Mouse (Mus musculus) kidney, embryonic 14.5 days (tissue): ENCODE data around the gene E4f1. TPM values are rescaled to one million over a fixed set of nuclear protein-coding genes. Genes with fewer than 3 reads are reported as not detected.

Experiments
- ATAC-seq: fragments of 200-750 bp; cut with Nextera tagmentation; 2 replicates; pipeline ENCODE4 v1.8.0; 2017; ENCODE audit warnings: moderate number of reproducible peaks, mild to moderate bottlenecking, moderate TSS enrichment, moderate library complexity; ENCODE audit not compliant: low FRiP score, low TSS enrichment
- H3K27ac ChIP-seq: fragments of 300-500 bp; sonication (generic); 2 replicates; pipeline ENCODE4 v1.5.1; 2014; ENCODE audit warnings: low read depth, mild to moderate bottlenecking, low read length, moderate library complexity, mixed read lengths
- H3K27me3 ChIP-seq: fragments of 300-500 bp; sonication (generic); 2 replicates; pipeline ENCODE4 v1.6.1; 2014; ENCODE audit warnings: mild to moderate bottlenecking, low read length; ENCODE audit not compliant: control insufficient read depth, insufficient read depth
- H3K36me3 ChIP-seq: fragments of 300-500 bp; sonication (generic); 2 replicates; pipeline ENCODE4 v1.6.1; 2014; ENCODE audit warnings: low read length, mixed read lengths; ENCODE audit not compliant: control insufficient read depth, insufficient read depth
- H3K4me1 ChIP-seq: fragments of 300-500 bp; sonication (generic); 2 replicates; pipeline ENCODE4 v1.6.1; 2014; ENCODE audit warnings: low read length, mixed read lengths; ENCODE audit not compliant: control insufficient read depth, insufficient read depth
- H3K4me2 ChIP-seq: fragments of 300-500 bp; sonication (generic); replicated peaks from 2 replicates; pipeline ENCODE4 v1.6.1; 2014; ENCODE audit warnings: low read depth, mild to moderate bottlenecking, low read length
- H3K4me3 ChIP-seq: fragments of 300-500 bp; sonication (generic); 2 replicates; pipeline ENCODE4 v1.5.1; 2014; ENCODE audit warnings: mild to moderate bottlenecking, low read length
- H3K9ac ChIP-seq: fragments of 300-500 bp; sonication (generic); 2 replicates; pipeline ENCODE4 v1.6.1; 2014; ENCODE audit warnings: low read depth, mild to moderate bottlenecking, low read length, moderate library complexity
- H3K9me3 ChIP-seq: fragments of 300-500 bp; sonication (generic); 2 replicates; pipeline ENCODE4 v1.6.1; 2016; ENCODE audit warnings: low read length; ENCODE audit not compliant: control insufficient read depth
- WGBS: fragments of 180-500 bp; shearing (Covaris S2); extraction: QIAGEN DNeasy Blood & Tissue Kit; methylation state at CpG from one replicate; pipeline ENCODE4 v1.1.7; 2014; 5-methylcytosine and 5-hydroxymethylcytosine counted together
- polyA plus RNA-seq: library from polyadenylated mRNA; unstranded; fragments of >200 nt; fragmentation: Nextera tagmentation; extraction: Ambion mirVana; gene quantifications from 2 replicates; pipeline ENCODE4 v1.2.1, GENCODE M21; 2014

The E4f1 gene
- polyA plus RNA-seq, 1 experiment from 2014 or later: 23.2 TPM

DNA sequence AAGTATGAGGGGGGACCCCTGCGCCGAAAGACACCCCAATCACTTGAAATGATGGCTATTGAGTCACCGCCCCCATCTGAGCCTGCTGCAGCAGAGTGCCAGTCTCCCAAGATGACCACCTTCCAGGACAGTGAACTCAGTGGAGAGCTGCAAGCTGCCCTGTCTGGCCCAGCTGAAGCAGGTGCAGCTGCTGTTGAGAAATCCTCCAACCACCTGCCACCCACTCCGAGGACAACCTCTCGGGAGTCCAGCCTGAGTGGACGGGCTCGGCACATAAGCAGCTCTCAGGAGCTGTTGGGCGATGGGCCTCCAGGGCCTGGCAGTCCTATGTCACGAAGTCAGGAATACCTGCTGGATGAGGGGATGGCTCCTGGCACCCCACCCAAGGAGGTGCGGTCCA, 34.0 kb upstream of the E4f1 start:
- no peak overlapping the region for H3K9ac ChIP-seq
- peaks cover 16% of the 10 kb centered on the region; the same call in 1 of the 2 replicates for H3K36me3 ChIP-seq
- no peaks in the 10 kb centered on the region for H3K9me3 ChIP-seq
- ATAC-seq: no peak
- no peak overlapping the region for H3K4me3 ChIP-seq
- H3K27me3 ChIP-seq: no peaks in the 10 kb centered on the region
- WGBS: 91% methylated on average over 10 of the region's 10 CpGs
- H3K27ac ChIP-seq: no peak overlapping the region
- peaks cover 3% of the 10 kb centered on the region; the same call in 1 of the 2 replicates for H3K4me1 ChIP-seq
- no peak overlapping the region for H3K4me2 ChIP-seq

DNA sequence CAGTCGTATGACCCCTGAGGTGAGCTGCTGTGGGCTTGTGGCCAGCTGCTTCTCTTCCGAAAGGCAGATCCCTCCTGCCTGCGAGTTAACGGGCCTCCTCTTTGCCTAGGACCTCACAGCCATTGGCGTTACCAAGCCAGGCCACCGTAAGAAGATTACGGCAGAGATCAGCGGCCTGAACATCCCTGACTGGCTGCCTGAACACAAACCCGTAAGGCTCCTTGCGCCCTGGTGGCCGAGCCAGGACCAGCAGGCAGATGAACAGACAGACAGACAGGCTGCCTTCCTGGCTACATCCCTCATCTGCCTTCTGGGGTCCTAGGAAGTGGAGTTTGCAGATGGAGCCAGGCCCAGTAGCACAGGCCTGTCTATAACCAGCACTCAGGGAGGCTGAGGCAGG, 32.1 kb upstream of the E4f1 start:
- H3K36me3 ChIP-seq: no peaks in the 10 kb centered on the region

DNA sequence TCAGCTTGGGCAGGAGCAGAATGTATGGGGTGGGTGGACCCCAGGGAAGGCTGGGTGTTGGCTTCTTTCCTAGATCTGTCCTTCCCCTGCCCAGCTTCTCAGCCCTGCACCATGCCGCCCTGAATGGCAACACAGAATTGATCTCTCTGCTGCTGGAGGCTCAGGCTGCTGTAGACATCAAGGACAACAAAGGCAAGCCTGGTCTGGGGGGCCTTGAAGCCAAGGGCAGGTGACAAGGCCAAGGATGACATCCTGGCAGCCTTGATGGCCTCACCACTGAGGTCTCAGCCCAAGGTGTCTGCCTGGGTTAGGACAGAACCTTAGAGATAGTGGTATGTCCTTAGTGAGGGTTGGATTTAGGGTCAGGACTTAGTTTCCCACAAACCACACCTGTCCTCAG, 25.9 kb upstream of the E4f1 start:
- H3K27me3 ChIP-seq: no peaks in the 10 kb centered on the region
- no peaks in the 10 kb centered on the region for H3K4me1 ChIP-seq
- H3K4me3 ChIP-seq: no peak overlapping the region
- no peak overlapping the region for H3K4me2 ChIP-seq
- H3K9me3 ChIP-seq: no peaks in the 10 kb centered on the region
- no peak overlapping the region for H3K9ac ChIP-seq
- no peak overlapping the region for H3K27ac ChIP-seq
- H3K36me3 ChIP-seq: no peaks in the 10 kb centered on the region
- ATAC-seq: no peak
- 92% methylated on average over 1 of the region's 1 CpGs for WGBS

More for the DNA sequence above, 32.1 kb upstream of the E4f1 start:
- H3K4me2 ChIP-seq: no peak overlapping the region
- H3K9ac ChIP-seq: no peak overlapping the region
- H3K4me1 ChIP-seq: peaks cover 3% of the 10 kb centered on the region; the same call in 1 of the 2 replicates
- 32% methylated on average over 11 of the region's 11 CpGs for WGBS
- H3K27me3 ChIP-seq: no peaks in the 10 kb centered on the region
- ATAC-seq: no peak
- no peaks in the 10 kb centered on the region for H3K9me3 ChIP-seq
- no peak overlapping the region for H3K4me3 ChIP-seq
- no peak overlapping the region for H3K27ac ChIP-seq

DNA sequence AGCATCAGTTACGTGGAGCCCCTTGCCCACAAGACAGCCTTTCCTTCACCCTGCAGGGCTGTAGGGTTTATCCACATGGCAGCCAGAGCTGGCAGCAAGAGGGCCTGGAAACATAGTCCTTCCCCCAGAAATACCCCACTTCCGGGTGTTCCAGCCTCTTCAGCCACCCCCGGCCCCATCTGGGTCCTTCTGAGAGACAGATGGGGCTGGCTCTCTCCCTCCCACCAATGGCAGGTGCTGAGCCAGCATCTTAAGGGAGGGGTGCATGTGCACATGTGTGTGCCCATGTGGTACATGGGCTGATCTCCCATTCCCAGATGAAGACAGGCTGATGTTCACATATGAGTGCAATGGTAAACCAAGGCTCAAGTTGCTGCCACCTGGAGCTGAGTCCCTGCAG, 25.3 kb upstream of the E4f1 start:
- no peak overlapping the region for H3K9ac ChIP-seq
- no peaks in the 10 kb centered on the region for H3K9me3 ChIP-seq
- no peaks in the 10 kb centered on the region for H3K36me3 ChIP-seq
- 76% methylated on average over 3 of the region's 3 CpGs for whole genome bisulfite sequencing
- no peaks in the 10 kb centered on the region for H3K4me1 ChIP-seq
- no peak overlapping the region for H3K27ac ChIP-seq
- no peak for ATAC-seq
- H3K4me2 ChIP-seq: no peak overlapping the region
- no peaks in the 10 kb centered on the region for H3K27me3 ChIP-seq
- no peak overlapping the region for H3K4me3 ChIP-seq

DNA sequence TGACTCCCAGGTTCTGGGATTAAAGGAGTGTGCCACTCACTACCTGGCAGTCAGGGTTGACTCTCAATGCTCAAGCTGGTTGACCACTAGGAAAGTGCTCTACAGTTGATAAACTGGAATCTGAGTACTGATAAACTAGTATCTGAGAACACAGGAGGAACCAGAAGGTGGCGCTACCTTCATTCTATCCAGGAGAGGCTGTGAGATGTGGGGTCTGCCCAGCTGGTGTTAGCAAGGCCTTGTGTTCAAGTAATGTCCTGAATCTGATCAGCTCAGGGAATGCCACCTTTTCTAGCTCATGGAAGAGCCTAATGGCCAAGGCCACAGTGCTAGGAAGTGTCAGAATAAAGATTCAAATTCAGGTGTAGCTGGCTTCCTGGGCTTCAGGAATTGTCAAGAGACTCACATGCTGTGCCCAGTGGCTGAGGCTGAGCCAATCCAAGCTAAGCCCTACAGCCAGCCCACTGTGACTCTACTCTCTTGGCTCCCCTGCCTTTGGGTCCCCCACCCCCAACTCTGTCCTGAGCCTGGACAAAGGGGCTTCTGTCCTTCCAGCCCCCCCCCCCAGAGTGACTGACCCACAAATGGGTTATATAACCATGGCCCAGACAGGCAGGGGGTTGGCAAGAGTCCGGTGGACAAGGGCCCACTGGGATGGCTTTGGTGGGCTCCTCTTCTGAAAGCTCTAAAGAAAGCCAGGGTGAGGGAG, 24.7 kb upstream of the E4f1 start:
- no peaks in the 10 kb centered on the region for H3K27me3 ChIP-seq
- H3K4me3 ChIP-seq: no peak overlapping the region
- H3K4me2 ChIP-seq: no peak overlapping the region
- H3K4me1 ChIP-seq: no peaks in the 10 kb centered on the region
- H3K9ac ChIP-seq: no peak overlapping the region
- no peaks in the 10 kb centered on the region for H3K9me3 ChIP-seq
- WGBS: 48% methylated on average over 2 of the region's 2 CpGs
- H3K36me3 ChIP-seq: no peaks in the 10 kb centered on the region
- 0 out of 2 replicates have a peak, but pooled peaks have one; percentile 18 for ATAC-seq
- H3K27ac ChIP-seq: no peak overlapping the region

DNA sequence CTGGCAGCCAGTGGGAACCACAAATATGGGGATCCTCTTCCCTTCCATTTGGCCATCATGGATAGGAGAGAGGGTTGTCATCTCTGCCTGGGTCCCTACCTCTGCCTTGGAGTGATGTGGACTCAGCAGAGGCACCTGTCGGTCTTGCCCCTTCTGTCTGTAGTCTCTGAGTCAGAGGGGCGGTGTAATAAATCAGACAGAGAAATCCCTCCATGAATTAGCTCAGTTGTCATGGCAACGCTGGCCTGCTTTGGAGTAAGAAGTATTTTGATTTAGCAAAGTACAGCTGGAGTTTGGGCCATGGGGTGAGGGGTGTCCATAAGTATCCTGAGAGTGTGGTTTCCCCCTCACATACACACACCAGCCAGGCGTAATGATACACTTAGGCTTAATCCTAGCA, 20.3 kb upstream of the E4f1 start:
- Histone ChIP-seq H3K4me3 (no peak overlapping the region), H3K4me2 (no peak overlapping the region), H3K9me3 (no peaks in the 10 kb centered on the region), H3K9ac (no peak overlapping the region), H3K36me3 (no peaks in the 10 kb centered on the region), H3K27me3 (peaks cover 9% of the 10 kb centered on the region), H3K4me1 (peaks cover 6% of the 10 kb centered on the region; the same call in 1 of the 2 replicates), H3K27ac (no peak overlapping the region)
- WGBS: 72% methylated on average over 4 of the region's 4 CpGs
- no peak for ATAC-seq

DNA sequence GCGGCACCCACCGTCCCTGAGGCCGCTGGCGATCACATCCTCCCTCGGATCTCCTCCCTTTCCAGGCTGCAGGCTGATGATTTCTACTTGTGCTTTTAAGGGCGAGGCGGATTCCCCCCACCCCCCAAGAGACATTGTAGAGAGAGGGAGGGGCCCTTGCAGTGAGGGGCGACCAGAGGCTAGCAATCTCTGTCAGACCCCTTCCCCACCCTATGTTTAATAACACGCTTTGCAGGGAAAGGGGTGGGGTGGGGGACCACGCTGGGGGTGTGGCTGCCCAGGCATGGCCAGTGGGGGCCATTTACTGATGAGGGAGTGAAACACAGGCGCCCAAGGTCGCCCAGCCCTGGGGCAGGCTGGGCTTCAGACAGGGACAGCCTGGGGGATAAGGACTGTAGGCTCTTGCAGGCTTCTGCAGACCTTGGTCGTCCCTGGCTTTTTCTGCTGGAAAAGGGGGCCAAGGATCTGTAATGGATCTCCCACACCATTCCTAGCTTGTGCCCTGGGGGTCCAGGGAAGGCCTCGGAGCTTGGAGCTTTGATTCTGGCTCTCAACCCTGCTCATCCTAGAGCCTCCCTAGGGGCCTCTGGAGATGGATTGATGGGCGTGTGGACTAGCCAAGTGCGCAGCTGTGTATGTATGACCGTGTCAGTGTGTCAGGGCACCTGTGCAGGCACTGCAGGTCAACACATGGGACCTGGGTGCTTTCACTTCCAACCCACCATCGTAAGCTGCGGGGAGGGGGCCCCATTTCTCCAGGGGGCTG, 19.3 kb upstream of the E4f1 start:
- no peaks in the 10 kb centered on the region for H3K9me3 ChIP-seq
- 16% methylated on average over 19 of the region's 19 CpGs for WGBS
- H3K9ac ChIP-seq: peak overlapping the region; percentile 73
- H3K4me1 ChIP-seq: peaks cover 6% of the 10 kb centered on the region; the same call in 1 of the 2 replicates
- H3K27ac ChIP-seq: no peak overlapping the region
- peak overlapping the region; percentile 95 for H3K4me2 ChIP-seq
- ATAC-seq: peak; percentile 39; the same call in 1 of the 2 replicates
- no peaks in the 10 kb centered on the region for H3K36me3 ChIP-seq
- H3K4me3 ChIP-seq: peak overlapping the region; percentile 57
- peaks cover 9% of the 10 kb centered on the region for H3K27me3 ChIP-seq

DNA sequence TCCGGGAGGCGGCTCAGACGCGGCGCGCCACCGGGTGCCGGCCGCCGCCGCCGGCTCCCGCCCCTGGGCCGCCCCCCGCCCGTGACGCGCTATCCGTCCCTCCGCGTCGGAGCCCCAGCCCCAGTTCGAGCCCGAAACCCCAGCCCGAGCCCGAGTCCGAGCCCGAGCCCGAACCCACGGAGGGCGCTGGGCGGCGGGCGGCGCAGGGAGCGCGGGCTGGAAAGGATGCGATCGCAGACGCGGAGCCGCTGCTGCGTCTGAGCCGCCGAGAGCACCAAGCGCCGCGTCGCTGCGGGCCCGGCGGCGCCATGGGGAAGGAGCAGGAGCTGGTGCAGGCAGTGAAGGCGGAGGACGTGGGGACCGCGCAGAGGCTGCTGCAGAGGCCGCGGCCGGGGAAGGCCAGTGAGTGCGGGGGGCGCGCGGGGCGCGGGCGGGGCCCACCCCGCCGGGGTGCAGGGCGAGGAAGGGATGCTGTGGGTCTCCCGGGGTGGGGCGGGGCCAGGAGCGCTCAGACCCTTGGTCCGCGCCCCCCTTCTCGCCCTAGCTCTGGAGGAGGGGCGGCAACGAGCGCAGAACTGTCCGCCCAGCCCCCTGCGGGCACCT, 18.6 kb upstream of the E4f1 start:
- Histone ChIP-seq H3K4me3 (peak overlapping the region; percentile 57), H3K9ac (peak overlapping the region; percentile 73), H3K9me3 (no peaks in the 10 kb centered on the region), H3K4me2 (peak overlapping the region; percentile 95), H3K4me1 (peaks cover 6% of the 10 kb centered on the region; the same call in 1 of the 2 replicates), H3K27me3 (peaks cover 9% of the 10 kb centered on the region), H3K36me3 (no peaks in the 10 kb centered on the region), H3K27ac (no peak overlapping the region)
- ATAC-seq: peak; percentile 63
- WGBS: under 1% methylated on average over 57 of the region's 81 CpGs
